Mouse (Mus musculus): ENCODE results near the gene Rgs10.
A peak's percentile ranks its signal among the peaks of the same experiment; 100 is the strongest.
"Not testable (repeated sequence)": the region's sequence is repeated elsewhere in the genome, so short reads cannot be mapped to it uniquely, and the experiment has no call there.

Rgs10 gene

GRCm38 (mm10) chr7:128369366-128369765, 49.2 kb downstream of the Rgs10 start:
- DNase-seq = peak; percentile 45

GRCm38 (mm10) chr7:128368828-128369227, 49.7 kb downstream of the Rgs10 start:
- DNase-seq = no peak

- no peak for DNase-seq
These were observed 51.9 kb downstream of the Rgs10 start for GRCm38 (mm10) chr7:128366654-128367053.

GRCm38 (mm10) chr7:128365096-128365715, 53.4 kb downstream of the Rgs10 start:
- DNase-seq = peak; percentile 35

GRCm38 (mm10) chr7:128364526-128364925, 54.0 kb downstream of the Rgs10 start:
- DNase-seq = no peak

GRCm38 (mm10) chr7:128363806-128364205, 54.8 kb downstream of the Rgs10 start:
- DNase-seq = peak; percentile 40

GRCm38 (mm10) chr7:128362916-128363315, 55.6 kb downstream of the Rgs10 start:
- DNase-seq = no peak

GRCm38 (mm10) chr7:128359741-128360140, 58.8 kb downstream of the Rgs10 start:
- DNase-seq = no peak

- DNase-seq = no peak
These were observed 59.4 kb downstream of the Rgs10 start for GRCm38 (mm10) chr7:128359164-128359563.

GRCm38 (mm10) chr7:128358741-128359140, 59.8 kb downstream of the Rgs10 start:
- no peak for DNase-seq

- peak; percentile 38 for DNase-seq
These were observed 61.4 kb downstream of the Rgs10 start for GRCm38 (mm10) chr7:128356868-128357755.

- no peak for DNase-seq
These were observed 63.1 kb downstream of the Rgs10 start for GRCm38 (mm10) chr7:128355463-128355862.

- DNase-seq = no peak
These were observed 65.8 kb downstream of the Rgs10 start for GRCm38 (mm10) chr7:128352721-128353120.

- no peak for DNase-seq
These were observed 67.4 kb downstream of the Rgs10 start for GRCm38 (mm10) chr7:128351176-128351575.

- no peak for DNase-seq
These were observed 68.2 kb downstream of the Rgs10 start for GRCm38 (mm10) chr7:128350316-128350715.

GRCm38 (mm10) chr7:128349751-128350150, 68.8 kb downstream of the Rgs10 start:
- DNase-seq = no peak

GRCm38 (mm10) chr7:128348608-128349007, 70.0 kb downstream of the Rgs10 start:
- peak; percentile 58 for DNase-seq

- DNase-seq = no peak
These were observed 71.6 kb downstream of the Rgs10 start for GRCm38 (mm10) chr7:128346991-128347390.

GRCm38 (mm10) chr7:128346522-128346921, 72.0 kb downstream of the Rgs10 start:
- no peak for DNase-seq

GRCm38 (mm10) chr7:128345691-128346090, 72.9 kb downstream of the Rgs10 start:
- DNase-seq = no peak

GRCm38 (mm10) chr7:128344928-128345653, 73.5 kb downstream of the Rgs10 start:
- peak; percentile 84 for DNase-seq

GRCm38 (mm10) chr7:128344488-128344887, 74.1 kb downstream of the Rgs10 start:
- DNase-seq = no peak

GRCm38 (mm10) chr7:128342691-128343090, 75.9 kb downstream of the Rgs10 start:
- DNase-seq = not testable (repeated sequence)
